Mouse (Mus musculus) limb, embryonic 15.5 days (tissue): ENCODE data around the gene Mmp14. TPM values are rescaled to one million over a fixed set of nuclear protein-coding genes. Genes with fewer than 3 reads are reported as not detected.
A peak's percentile ranks its signal among the peaks of the same experiment; 100 is the strongest.

Source experiments
- ATAC-seq: fragments of 200-750 bp; cut with Nextera tagmentation; 2 replicates; pipeline ENCODE4 v1.8.0; 2017; ENCODE audit warnings: low read depth, moderate TSS enrichment; ENCODE audit not compliant: insufficient number of reproducible peaks, low FRiP score, low TSS enrichment
- H3K27ac ChIP-seq: fragments of 300-500 bp; sonication (generic); 2 replicates; pipeline ENCODE4 v1.5.1; 2015; ENCODE audit warnings: moderate library complexity, mild to moderate bottlenecking, inconsistent platforms
- H3K27me3 ChIP-seq: fragments of 300-500 bp; sonication (generic); 2 replicates; pipeline ENCODE4 v1.6.1; 2015; ENCODE audit warnings: inconsistent platforms
- H3K36me3 ChIP-seq: fragments of 300-500 bp; sonication (generic); 2 replicates; pipeline ENCODE4 v1.6.1; 2015; ENCODE audit warnings: inconsistent platforms
- H3K4me1 ChIP-seq: fragments of 300-500 bp; sonication (generic); 2 replicates; pipeline ENCODE4 v1.6.1; 2015; ENCODE audit warnings: inconsistent platforms
- H3K4me2 ChIP-seq: fragments of 300-500 bp; sonication (generic); 2 replicates; pipeline ENCODE4 v1.6.1; 2015; ENCODE audit warnings: mild to moderate bottlenecking, inconsistent platforms
- H3K4me3 ChIP-seq: fragments of 300-500 bp; sonication (generic); 2 replicates; pipeline ENCODE4 v1.5.1; 2015; ENCODE audit warnings: mild to moderate bottlenecking, inconsistent platforms
- H3K9ac ChIP-seq: fragments of 300-500 bp; sonication (generic); 2 replicates; pipeline ENCODE4 v1.6.1; 2015; ENCODE audit warnings: inconsistent platforms
- H3K9me3 ChIP-seq: fragments of 300-500 bp; sonication (generic); 2 replicates; pipeline ENCODE4 v1.6.1; 2016; ENCODE audit warnings: inconsistent platforms
- WGBS: fragments of 180-500 bp; shearing (Covaris S2); methylation state at CpG from one replicate; pipeline ENCODE4 v1.1.7; 2015; 5-methylcytosine and 5-hydroxymethylcytosine counted together
- polyA plus RNA-seq: library from polyadenylated mRNA; unstranded; fragments of >200 nt; fragmentation: Nextera tagmentation; extraction: Ambion mirVana; gene quantifications from 2 replicates; pipeline ENCODE4 v1.2.1, GENCODE M21; 2015

The Mmp14 gene
- polyA plus RNA-seq, 1 experiment from 2014 or later, result 272 TPM

- peak overlapping the region; percentile 83 for H3K27ac ChIP-seq
- peak overlapping the region; percentile 84 for H3K9ac ChIP-seq
- no peaks in the 10 kb centered on the region for H3K9me3 ChIP-seq
- H3K36me3 ChIP-seq, result peaks cover 34% of the 10 kb centered on the region
- peak overlapping the region; percentile 96 for H3K4me3 ChIP-seq
- no peaks in the 10 kb centered on the region for H3K27me3 ChIP-seq
- ATAC-seq, result peak; percentile 56
- H3K4me1 ChIP-seq, result peaks cover 11% of the 10 kb centered on the region; the same call in 1 of the 2 replicates
- under 1% methylated on average over 54 of the region's 57 CpGs for WGBS
- peak overlapping the region; percentile 80 for H3K4me2 ChIP-seq
These were observed 33.0 kb downstream of the Mmp14 start for GRCm38 (mm10) chr14:54464293-54465005.

- H3K27me3 ChIP-seq, result peaks cover 3% of the 10 kb centered on the region; the same call in 1 of the 2 replicates
- peaks cover 49% of the 10 kb centered on the region for H3K36me3 ChIP-seq
- H3K4me1 ChIP-seq, result peaks cover 19% of the 10 kb centered on the region
- no peak overlapping the region for H3K4me3 ChIP-seq
- H3K9ac ChIP-seq, result no peak overlapping the region
- ATAC-seq, result no peak
- no peak overlapping the region for H3K4me2 ChIP-seq
- 82% methylated on average over 2 of the region's 2 CpGs for WGBS
- H3K9me3 ChIP-seq, result no peaks in the 10 kb centered on the region
- no peak overlapping the region; the same call in 1 of the 2 replicates for H3K27ac ChIP-seq
These were observed 40.1 kb downstream of the Mmp14 start for GRCm38 (mm10) chr14:54471467-54471866.

- 55% methylated on average over 5 of the region's 5 CpGs for WGBS
- no peak overlapping the region for H3K4me2 ChIP-seq
- 0 out of 2 replicates have a peak, but pooled peaks have one; percentile 2 for ATAC-seq
- no peaks in the 10 kb centered on the region for H3K9me3 ChIP-seq
- H3K4me1 ChIP-seq, result peaks cover 26% of the 10 kb centered on the region
- no peak overlapping the region for H3K4me3 ChIP-seq
- peaks cover 40% of the 10 kb centered on the region for H3K36me3 ChIP-seq
- peaks cover 13% of the 10 kb centered on the region for H3K27me3 ChIP-seq
- H3K9ac ChIP-seq, result no peak overlapping the region
- peak overlapping the region; percentile 43; the same call in 1 of the 2 replicates for H3K27ac ChIP-seq
These were observed 41.3 kb downstream of the Mmp14 start for GRCm38 (mm10) chr14:54472671-54473070.

- peaks cover 20% of the 10 kb centered on the region for H3K36me3 ChIP-seq
- no peaks in the 10 kb centered on the region for H3K9me3 ChIP-seq
- no peak overlapping the region for H3K4me2 ChIP-seq
- no peak overlapping the region for H3K4me3 ChIP-seq
- ATAC-seq, result no peak
- H3K27ac ChIP-seq, result no peak overlapping the region
- peaks cover 36% of the 10 kb centered on the region for H3K4me1 ChIP-seq
- WGBS, result 80% methylated on average over 5 of the region's 5 CpGs
- peaks cover 31% of the 10 kb centered on the region for H3K27me3 ChIP-seq
- no peak overlapping the region for H3K9ac ChIP-seq
These were observed 43.3 kb downstream of the Mmp14 start for GRCm38 (mm10) chr14:54474744-54475143.

GRCm38 (mm10) chr14:54475941-54476844, 44.8 kb downstream of the Mmp14 start, which contains the start of gene Rem2:
Gene Rem2 (plus strand): TSS chr14:54476100.
- H3K27ac ChIP-seq, result no peak within 1 kb of the TSS
- H3K4me1 ChIP-seq, result peaks cover 37% of the 10 kb centered on the region
- H3K36me3 ChIP-seq, result peaks cover 6% of the 10 kb centered on the region; the same call in 1 of the 2 replicates
- 2% methylated on average over 23 of the region's 23 CpGs for WGBS
- peak within 1 kb of the TSS; percentile 40 for H3K9ac ChIP-seq
- H3K9me3 ChIP-seq, result no peaks in the 10 kb centered on the region
- H3K4me3 ChIP-seq, result peak within 1 kb of the TSS; percentile 38
- peaks cover 44% of the 10 kb centered on the region for H3K27me3 ChIP-seq
- H3K4me2 ChIP-seq, result peak within 1 kb of the TSS; percentile 77
- ATAC-seq, result 0 out of 2 replicates have a peak, but pooled peaks have one; percentile 37

- 78% methylated on average over 15 of the region's 15 CpGs for WGBS
- Histone ChIP-seq H3K36me3 (no peaks in the 10 kb centered on the region), H3K4me1 (peaks cover 35% of the 10 kb centered on the region), H3K9me3 (no peaks in the 10 kb centered on the region), H3K9ac (no peak overlapping the region), H3K27me3 (peaks cover 44% of the 10 kb centered on the region), H3K4me2 (no peak overlapping the region), H3K27ac (no peak overlapping the region), H3K4me3 (no peak overlapping the region)
- ATAC-seq, result no peak
These were observed 45.9 kb downstream of the Mmp14 start for GRCm38 (mm10) chr14:54477172-54477909.

GRCm38 (mm10) chr14:54479451-54479920, 48.1 kb downstream of the Mmp14 start:
- Histone ChIP-seq H3K9ac (peak overlapping the region; percentile 43; the same call in 1 of the 2 replicates), H3K4me3 (peak overlapping the region; percentile 43), H3K27ac (no peak overlapping the region), H3K36me3 (no peaks in the 10 kb centered on the region), H3K4me1 (peaks cover 30% of the 10 kb centered on the region), H3K4me2 (peak overlapping the region; percentile 78), H3K27me3 (peaks cover 44% of the 10 kb centered on the region), H3K9me3 (no peaks in the 10 kb centered on the region)
- WGBS, result 2% methylated on average over 40 of the region's 40 CpGs
- no peak for ATAC-seq

- 63% methylated on average over 6 of the region's 6 CpGs for WGBS
- peaks cover 44% of the 10 kb centered on the region for H3K27me3 ChIP-seq
- H3K4me2 ChIP-seq, result no peak overlapping the region
These were observed 49.3 kb downstream of the Mmp14 start for GRCm38 (mm10) chr14:54480673-54481072.

GRCm38 (mm10) chr14:54481402-54481801, 50.0 kb downstream of the Mmp14 start:
- no peak for ATAC-seq
- no peaks in the 10 kb centered on the region for H3K9me3 ChIP-seq
- WGBS, result 74% methylated on average over 8 of the region's 8 CpGs
- no peaks in the 10 kb centered on the region for H3K36me3 ChIP-seq
- peaks cover 19% of the 10 kb centered on the region for H3K4me1 ChIP-seq
- H3K27me3 ChIP-seq, result peaks cover 42% of the 10 kb centered on the region
- no peak overlapping the region for H3K9ac ChIP-seq
- H3K4me2 ChIP-seq, result no peak overlapping the region
- H3K4me3 ChIP-seq, result no peak overlapping the region
- no peak overlapping the region for H3K27ac ChIP-seq

More at GRCm38 (mm10) chr14:54480673-54481072, 49.3 kb downstream of the Mmp14 start:
- Histone ChIP-seq H3K9me3 (no peaks in the 10 kb centered on the region), H3K4me3 (no peak overlapping the region), H3K9ac (no peak overlapping the region), H3K36me3 (no peaks in the 10 kb centered on the region), H3K4me1 (peaks cover 26% of the 10 kb centered on the region), H3K27ac (no peak overlapping the region)
- ATAC-seq, result no peak

- WGBS, result 38% methylated on average over 9 of the region's 9 CpGs
These were observed 51.1 kb downstream of the Mmp14 start for GRCm38 (mm10) chr14:54482498-54482897.

GRCm38 (mm10) chr14:54485899-54486298, 54.5 kb downstream of the Mmp14 start:
- Histone ChIP-seq H3K27me3 (peaks cover 2% of the 10 kb centered on the region; the same call in 1 of the 2 replicates), H3K36me3 (no peaks in the 10 kb centered on the region), H3K4me2 (no peak overlapping the region), H3K4me3 (no peak overlapping the region), H3K9ac (no peak overlapping the region), H3K27ac (no peak overlapping the region), H3K4me1 (no peaks in the 10 kb centered on the region), H3K9me3 (no peaks in the 10 kb centered on the region)
- no peak for ATAC-seq
- 87% methylated on average over 7 of the region's 7 CpGs for WGBS

More at GRCm38 (mm10) chr14:54482498-54482897, 51.1 kb downstream of the Mmp14 start:
- H3K4me2 ChIP-seq, result no peak overlapping the region
- ATAC-seq, result no peak
- H3K27ac ChIP-seq, result no peak overlapping the region
- H3K27me3 ChIP-seq, result peaks cover 33% of the 10 kb centered on the region
- no peak overlapping the region for H3K9ac ChIP-seq
- peaks cover 11% of the 10 kb centered on the region for H3K4me1 ChIP-seq
- no peaks in the 10 kb centered on the region for H3K9me3 ChIP-seq
- no peak overlapping the region for H3K4me3 ChIP-seq
- no peaks in the 10 kb centered on the region for H3K36me3 ChIP-seq
